Mouse (Mus musculus): Measurements from ENCODE around the gene Krtap3-3. TPM values are rescaled to one million over a fixed set of nuclear protein-coding genes. Genes with fewer than 3 reads are reported as not detected.
A peak's percentile ranks its signal among the peaks of the same experiment; 100 is the strongest.
"Not testable (repeated sequence)": the region's sequence is repeated elsewhere in the genome, so short reads cannot be mapped to it uniquely, and the experiment has no call there.

Krtap3-3 gene
- not detected for total RNA-seq (2021)
- long read RNA-seq, experiment 1 = 0 reads
- long read RNA-seq, experiment 2 = 0 reads

GRCm38 (mm10) chr11:99550765-99551164, at the start of gene Krtap3-3:
Gene Krtap3-3 (minus strand): TSS chr11:99550865.
- Histone ChIP-seq H3K4me3 (no peak within 1 kb of the TSS), H3K27ac (no peak within 1 kb of the TSS)
- no peak for DNase-seq
- intact Hi-C loops (cut with DNase I) = no loop called here
- TF ChIP-seq CTCF (IDR thresholded peaks at IDR 0.05) = no peak

GRCm38 (mm10) chr11:99597742-99598141, 47.1 kb upstream of the Krtap3-3 start, which contains the start of gene Krtap9-3:
Gene Krtap9-3 (minus strand): TSS chr11:99598105.
- H3K4me3 ChIP-seq; intact Hi-C loops (cut with DNase I); DNase-seq; H3K27ac ChIP-seq: not testable (repeated sequence)

DNA sequence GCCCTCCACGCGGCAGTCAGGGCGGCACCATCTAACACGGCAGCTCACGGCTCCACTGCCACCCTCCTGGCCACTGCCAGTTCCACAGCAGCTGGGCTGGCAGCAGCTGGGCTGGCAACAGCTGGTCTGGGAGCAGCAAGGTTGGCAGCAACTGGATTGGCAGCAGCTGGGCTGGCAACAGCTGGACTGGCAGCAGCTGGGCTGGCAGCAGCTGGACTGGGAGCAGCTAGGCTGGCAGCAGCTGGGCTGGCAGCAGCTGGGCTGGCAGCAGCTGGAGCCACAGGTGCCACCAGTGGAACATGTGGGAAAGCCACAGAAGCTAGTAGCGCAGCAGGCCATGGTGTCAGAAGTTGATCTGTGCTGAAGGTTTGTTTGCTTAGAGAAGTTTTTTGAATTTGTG, 40.3 kb upstream of the Krtap3-3 start, which contains the start of gene Krtap1-3:
Gene Krtap1-3, minus strand, starts transcription at position 359 of the 400 bp plus-strand sequence.
- TF ChIP-seq CTCF (IDR thresholded peaks at IDR 0.05) = no peak
- intact Hi-C loops (cut with DNase I) = no loop called here
- DNase-seq = no peak
- Histone ChIP-seq H3K27ac (no peak within 1 kb of the TSS), H3K4me3 (no peak within 1 kb of the TSS)

DNA sequence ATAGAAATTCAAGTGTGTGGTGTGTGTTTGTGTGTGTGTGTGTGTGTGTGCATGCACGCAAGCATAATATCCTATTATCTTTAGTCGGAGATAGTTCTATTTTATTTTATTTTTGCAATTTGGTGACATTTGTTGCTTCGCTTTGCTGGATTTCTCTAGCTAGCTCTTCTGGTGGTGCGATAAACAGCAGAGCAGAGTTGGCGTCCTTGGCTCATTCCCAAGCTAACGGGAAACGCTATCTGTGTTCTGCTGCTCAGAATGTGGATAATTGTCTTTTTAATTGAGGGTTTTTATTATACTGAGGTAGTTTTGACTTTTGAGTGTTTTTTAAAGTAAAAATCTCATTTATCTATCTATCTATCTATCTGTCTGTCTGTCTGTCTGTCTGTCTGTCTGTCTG, 34.4 kb upstream of the Krtap3-3 start:
- Histone ChIP-seq H3K27ac (no peak overlapping the region), H3K4me3 (no peak overlapping the region)
- intact Hi-C loops (cut with DNase I) = no loop called here
- TF ChIP-seq CTCF (IDR thresholded peaks at IDR 0.05) = no peak
- no peak for DNase-seq

- intact Hi-C loops (cut with DNase I) = no loop called here
- DNase-seq = no peak
- TF ChIP-seq CTCF (IDR thresholded peaks at IDR 0.05) = no peak
- H3K27ac ChIP-seq = no peak within 1 kb of the TSS
- no peak within 1 kb of the TSS for H3K4me3 ChIP-seq
These were observed 32.6 kb upstream of the Krtap3-3 start, which contains the start of gene Krtap1-4 for GRCm38 (mm10) chr11:99583245-99583704. Gene Krtap1-4 (minus strand): TSS chr11:99583654.

DNA sequence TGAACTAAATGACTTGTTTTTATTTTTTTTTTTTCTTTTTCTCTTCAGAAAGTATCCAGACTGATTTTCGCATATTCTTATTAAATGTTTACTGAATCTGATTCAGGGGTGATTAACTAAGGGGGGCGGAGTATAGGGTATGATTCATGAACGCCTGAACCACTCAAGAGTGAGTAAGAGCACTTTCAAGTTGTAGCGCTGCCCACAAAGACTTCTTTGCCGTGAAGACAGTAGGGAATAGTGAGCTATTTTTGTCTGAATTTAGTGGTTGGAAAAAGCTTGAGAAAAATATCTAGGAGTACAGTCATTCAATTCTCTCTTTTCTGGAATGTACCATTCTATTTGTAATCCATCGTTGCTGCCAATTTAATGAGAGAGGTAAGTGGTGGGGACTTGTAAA, 30.9 kb upstream of the Krtap3-3 start:
- no peak for DNase-seq
- Histone ChIP-seq H3K27ac (no peak overlapping the region), H3K4me3 (no peak overlapping the region)
- no peak for TF ChIP-seq CTCF (IDR thresholded peaks at IDR 0.05)
- intact Hi-C loops (cut with DNase I) = no loop called here

DNA sequence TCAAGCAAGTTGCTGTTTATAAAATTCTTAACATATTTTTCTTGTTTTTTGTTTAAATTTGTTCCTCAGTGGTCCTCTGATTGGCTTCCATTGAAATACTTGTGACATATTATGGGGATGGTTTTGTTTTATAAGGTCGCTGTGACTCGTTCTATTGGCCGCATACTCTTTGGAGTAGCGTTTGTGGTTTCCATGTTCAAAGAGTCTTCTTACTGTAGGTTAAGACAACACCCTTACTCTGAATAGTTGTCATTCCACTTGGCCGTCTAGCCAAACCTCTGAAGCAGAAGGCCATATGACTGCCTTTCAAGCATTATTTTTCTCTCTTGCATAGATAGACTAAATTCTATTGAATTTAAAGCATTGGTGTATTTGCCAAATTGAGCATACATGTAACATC, 30.4 kb upstream of the Krtap3-3 start:
- intact Hi-C loops (cut with DNase I) = no loop called here
- no peak for DNase-seq
- H3K27ac ChIP-seq = no peak overlapping the region
- no peak for TF ChIP-seq CTCF (IDR thresholded peaks at IDR 0.05)
- no peak overlapping the region for H3K4me3 ChIP-seq

- no peak for TF ChIP-seq CTCF (IDR thresholded peaks at IDR 0.05)
- no peak within 1 kb of the TSS for H3K4me3 ChIP-seq
- intact Hi-C loops (cut with DNase I) = no loop called here
- no peak for DNase-seq
- H3K27ac ChIP-seq = no peak within 1 kb of the TSS
These were observed 30.0 kb upstream of the Krtap3-3 start, which contains the start of gene Krtap1-5 for GRCm38 (mm10) chr11:99580636-99581035. Gene Krtap1-5 (minus strand): TSS chr11:99581016.

DNA sequence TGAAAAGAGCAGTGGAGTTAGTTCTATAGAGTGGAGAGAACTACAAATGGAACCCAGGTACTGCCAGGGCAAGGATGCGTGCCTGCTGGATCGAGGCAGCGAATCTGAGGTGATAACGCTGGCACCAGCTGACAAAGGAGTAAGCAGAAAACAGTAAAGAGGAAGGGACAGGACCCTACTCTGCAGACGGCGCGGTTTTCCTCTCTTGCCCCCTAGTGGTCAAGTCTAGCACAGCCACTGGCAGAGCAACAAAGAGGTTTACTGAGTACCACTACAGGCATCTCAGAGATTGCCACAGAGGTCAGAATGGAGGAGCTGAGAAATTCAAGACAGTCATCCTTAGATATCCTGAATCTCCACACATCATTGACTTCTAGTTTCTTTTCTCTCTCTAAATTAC, 23.4 kb upstream of the Krtap3-3 start:
- Histone ChIP-seq H3K27ac (no peak overlapping the region), H3K4me3 (peak overlapping the region; percentile 19; the same call in 1 of the 2 replicates)
- TF ChIP-seq CTCF (IDR thresholded peaks at IDR 0.05) = peak; percentile 87
- peak; percentile 59 for DNase-seq
- intact Hi-C loops (cut with DNase I) = loop anchor here (10.0 kb wide), 1 partner anchor 109 kb away; no protein-coding TSS in a partner anchor

- intact Hi-C loops (cut with DNase I) = loop anchor here (10.0 kb wide), 1 partner anchor 108 kb away; no protein-coding TSS in a partner anchor
- Histone ChIP-seq H3K27ac (no peak overlapping the region), H3K4me3 (no peak overlapping the region)
- TF ChIP-seq CTCF (IDR thresholded peaks at IDR 0.05) = no peak
- no peak for DNase-seq
These were observed 22.5 kb upstream of the Krtap3-3 start for GRCm38 (mm10) chr11:99573164-99573563.

DNA sequence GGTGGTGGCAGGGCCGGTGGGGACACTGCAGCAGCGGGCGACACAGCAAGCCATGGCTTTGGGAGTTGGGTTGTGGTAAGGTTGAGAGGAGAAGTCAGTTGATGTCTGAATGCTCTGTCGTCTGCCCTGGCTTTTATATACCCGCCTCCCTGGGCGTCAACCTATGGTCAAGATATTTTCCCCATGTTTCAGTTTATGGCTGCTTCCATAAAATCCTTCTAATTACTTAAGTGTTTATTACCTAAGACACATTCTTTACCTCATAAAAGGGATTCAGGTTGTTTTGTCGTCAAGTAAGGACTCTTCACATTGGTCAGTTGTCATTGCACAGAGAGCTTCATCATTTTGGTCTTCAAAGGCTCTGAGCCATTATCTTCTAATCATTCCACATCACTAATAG, 15.9 kb upstream of the Krtap3-3 start, which contains the start of gene Krtap3-1:
Gene Krtap3-1, minus strand, starts transcription at position 101 of the 400 bp plus-strand sequence.
- TF ChIP-seq CTCF (IDR thresholded peaks at IDR 0.05) = no peak
- no peak for DNase-seq
- Histone ChIP-seq H3K4me3 (no peak within 1 kb of the TSS), H3K27ac (no peak within 1 kb of the TSS)
- intact Hi-C loops (cut with DNase I) = no loop called here

GRCm38 (mm10) chr11:99562580-99562979, 11.9 kb upstream of the Krtap3-3 start:
- intact Hi-C loops (cut with DNase I) = no loop called here
- no peak overlapping the region for H3K27ac ChIP-seq
- no peak for TF ChIP-seq CTCF (IDR thresholded peaks at IDR 0.05)
- no peak overlapping the region for H3K4me3 ChIP-seq
- no peak for DNase-seq

DNA sequence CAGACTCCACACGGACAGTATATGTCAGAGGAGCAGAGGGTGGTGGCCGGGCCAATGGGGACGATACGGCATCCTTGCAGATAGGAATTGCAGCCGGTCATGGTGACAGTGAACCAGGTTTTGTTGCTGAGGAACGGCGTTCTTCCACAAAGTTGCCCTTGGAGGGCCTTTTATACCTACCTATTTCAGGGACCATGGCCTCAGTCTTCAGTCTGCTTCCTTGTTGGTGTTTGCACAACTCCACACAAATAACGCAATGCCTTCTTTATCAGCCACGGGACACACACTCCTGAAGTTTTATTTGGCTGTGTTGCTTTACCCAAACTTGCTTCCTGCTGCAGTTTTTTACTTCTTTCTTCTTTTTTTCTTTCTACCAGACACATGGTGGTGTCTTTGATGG, 8.7 kb upstream of the Krtap3-3 start, which contains the start of gene Gm11939:
Gene Gm11939, minus strand, starts transcription at position 101 of the 400 bp plus-strand sequence.
- intact Hi-C loops (cut with DNase I) = no loop called here
- H3K27ac ChIP-seq = no peak within 1 kb of the TSS
- no peak within 1 kb of the TSS for H3K4me3 ChIP-seq
- no peak for DNase-seq
- no peak for TF ChIP-seq CTCF (IDR thresholded peaks at IDR 0.05)

Data from gastrocnemius, adult 2 months (tissue).